Mouse (Mus musculus) ovary, adult 18-20 months (tissue): ENCODE measurements at regions not wholly inside any gene's neighbourhood (a gene's known extent, or its start where the extent isn't known, plus 50 kb on each side); places are given as distances from the start of the nearest gene placed in this dataset.

Source experiments
- DNase-seq: peaks from one replicate; pipeline ENCODE4 v3.0.0; 2022; ENCODE audit warnings: low spot score, mixed read lengths

DNA sequence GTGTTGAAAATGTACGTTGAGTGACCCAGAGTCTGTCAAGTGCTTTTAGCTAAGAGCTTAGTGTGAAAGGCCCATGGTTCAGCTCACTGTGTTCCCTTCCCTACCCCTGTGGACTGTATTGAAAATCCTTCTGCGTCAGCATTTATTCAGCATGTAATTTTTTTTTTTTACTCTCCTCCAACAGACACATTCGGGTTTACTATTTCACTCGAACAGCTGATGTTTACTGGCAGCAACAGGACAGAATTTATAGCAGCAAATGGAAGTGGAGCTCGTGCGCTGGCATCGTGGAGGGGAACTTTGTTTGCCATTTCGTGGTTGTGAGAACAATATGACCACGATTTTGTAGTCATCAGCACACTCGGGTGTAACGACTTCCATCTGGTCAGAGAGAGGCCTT lies 105.0 kb upstream of the Rnaseh2b start:
- no peak for DNase-seq

DNA sequence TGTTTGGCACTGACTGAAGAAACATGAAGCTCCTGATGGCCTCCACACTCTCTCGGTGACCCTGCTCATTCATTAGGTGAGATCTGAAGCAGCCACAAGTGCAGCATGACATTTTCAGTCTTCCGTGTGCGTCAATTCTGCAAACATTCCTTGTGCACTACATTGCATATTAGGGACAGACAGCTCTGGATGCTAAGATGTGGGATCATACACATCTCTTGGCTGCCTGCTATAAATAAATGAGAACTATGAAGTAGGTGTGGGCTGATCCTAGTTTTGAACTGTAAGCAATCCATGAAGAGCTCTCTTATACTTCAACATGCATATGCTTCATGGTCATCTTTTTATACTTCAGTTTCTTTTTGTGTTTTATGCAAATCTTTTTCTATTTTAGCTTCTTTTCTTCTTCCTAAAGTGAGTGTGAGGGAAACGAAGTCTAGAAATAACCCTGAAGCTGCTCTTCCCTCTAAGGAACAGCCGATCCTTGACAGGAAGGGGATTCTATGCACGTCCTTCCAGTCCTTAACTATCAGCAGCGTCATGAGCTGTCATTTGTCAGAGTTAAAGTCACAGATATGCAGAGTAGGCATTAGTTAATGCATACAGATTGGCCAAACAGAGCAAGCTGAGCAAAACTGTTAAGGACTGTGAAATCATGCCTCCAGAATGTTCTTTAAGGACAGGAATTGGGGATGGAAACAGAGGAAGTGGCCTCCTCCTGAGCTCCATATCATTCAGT lies 104.1 kb upstream of the Rnaseh2b start:
- DNase-seq: no peak

DNA sequence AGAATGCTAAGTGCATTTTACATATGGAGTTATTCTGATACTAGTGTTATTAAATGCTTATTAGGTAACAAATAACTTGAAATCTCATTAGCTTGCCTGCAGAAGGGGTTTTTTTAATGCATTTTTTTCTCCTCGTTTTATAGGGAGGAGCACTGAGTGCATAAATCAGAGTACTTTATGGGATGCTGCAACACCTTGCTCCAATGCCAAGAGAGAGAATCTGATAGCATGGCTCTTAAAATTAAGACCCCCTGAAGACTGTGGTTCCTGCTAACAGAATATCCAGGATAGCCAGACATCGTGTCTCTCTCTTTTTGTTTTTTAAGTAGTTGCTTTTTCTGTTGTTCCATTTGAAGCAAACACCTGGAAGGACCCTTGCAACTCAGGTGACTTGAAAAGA lies 100.8 kb upstream of the Rnaseh2b start:
- no peak for DNase-seq

- no peak for DNase-seq
Measured at GRCm38 (mm10) chr14:62192814-62193213, 99.6 kb upstream of the Rnaseh2b start.

DNA sequence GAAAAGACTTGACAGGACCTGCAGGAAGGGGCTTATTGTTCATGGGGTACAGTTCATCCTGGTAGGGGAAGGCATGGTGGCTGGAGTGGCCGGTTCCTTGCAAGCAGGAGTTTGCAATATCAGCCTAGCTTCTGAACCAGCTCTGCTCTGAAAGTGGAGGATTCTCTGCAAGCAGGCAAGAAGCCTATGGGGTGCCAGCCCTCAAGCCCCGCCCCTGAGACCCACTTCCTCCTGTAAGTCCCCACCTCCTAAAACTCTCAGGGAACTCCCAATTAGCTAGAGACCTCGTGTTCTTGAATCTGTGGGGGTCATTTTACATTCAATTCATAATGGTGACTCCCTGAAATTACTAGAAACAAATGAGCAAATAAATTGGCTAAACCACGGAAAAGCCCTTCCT lies 99.0 kb upstream of the Rnaseh2b start:
- no peak for DNase-seq

DNA sequence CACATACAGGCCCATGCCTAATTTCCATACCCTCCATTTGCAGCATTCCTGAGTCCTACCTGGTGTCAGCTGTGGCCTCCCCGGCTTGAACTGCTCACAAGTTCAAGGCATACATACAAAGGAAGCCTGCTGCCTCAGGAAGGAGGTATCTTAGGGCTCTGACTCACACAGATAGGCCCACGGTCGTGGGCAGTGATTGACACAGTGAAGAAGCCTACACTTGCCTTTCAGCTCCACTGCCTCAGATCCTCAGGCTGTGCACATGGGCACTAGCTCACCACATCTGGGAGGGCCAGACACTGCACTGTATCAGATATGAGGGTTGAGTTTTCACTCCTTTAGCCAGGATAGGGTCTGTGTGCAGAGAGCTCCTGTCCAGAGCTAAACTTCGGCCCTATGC lies 95.6 kb upstream of the Rnaseh2b start:
- no peak for DNase-seq

GRCm38 (mm10) chr14:62198476-62199190 lies 93.8 kb upstream of the Rnaseh2b start:
- no peak for DNase-seq

DNA sequence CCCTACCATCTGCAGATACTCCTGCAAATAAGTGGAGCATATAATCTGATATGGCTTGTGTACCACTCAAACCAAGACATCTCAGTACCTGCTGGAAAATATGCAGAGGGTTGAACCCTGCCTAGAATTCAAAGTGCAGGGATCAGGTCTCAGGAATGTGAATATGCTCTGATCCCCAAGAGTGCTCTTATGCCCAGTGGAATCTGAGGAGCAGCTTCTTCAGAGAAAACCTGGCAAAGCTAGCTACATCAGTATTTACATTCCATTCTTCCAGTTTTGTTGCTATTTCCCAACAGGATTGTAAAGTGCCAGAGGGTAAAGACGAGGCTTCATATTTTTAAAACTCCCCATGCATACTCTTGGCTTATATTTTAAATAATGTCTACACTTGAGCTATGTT lies 77.3 kb upstream of the Rnaseh2b start:
- DNase-seq: no peak

DNA sequence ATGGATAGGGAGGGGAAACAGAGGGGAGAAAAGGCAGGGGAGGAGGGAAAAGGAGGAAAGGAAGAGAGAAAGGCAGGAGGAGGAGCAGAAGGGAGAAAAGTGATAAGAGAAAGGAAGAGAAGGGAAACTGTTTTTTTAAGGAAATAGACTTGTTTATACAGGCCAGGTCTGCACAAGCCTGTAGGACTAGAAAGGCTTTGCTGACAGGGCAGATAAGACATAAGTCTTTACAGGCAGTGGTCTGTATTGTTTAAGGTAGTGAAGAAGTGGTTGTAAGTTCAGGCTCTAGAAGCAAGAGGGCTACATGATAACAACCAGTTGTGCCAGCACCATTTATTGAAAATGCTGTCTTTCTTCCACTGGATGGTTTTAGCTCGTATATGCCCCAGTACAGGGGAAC lies 75.4 kb upstream of the Rnaseh2b start:
- DNase-seq: no peak

GRCm38 (mm10) chr14:62217971-62218370 lies 74.4 kb upstream of the Rnaseh2b start:
- no peak for DNase-seq

DNA sequence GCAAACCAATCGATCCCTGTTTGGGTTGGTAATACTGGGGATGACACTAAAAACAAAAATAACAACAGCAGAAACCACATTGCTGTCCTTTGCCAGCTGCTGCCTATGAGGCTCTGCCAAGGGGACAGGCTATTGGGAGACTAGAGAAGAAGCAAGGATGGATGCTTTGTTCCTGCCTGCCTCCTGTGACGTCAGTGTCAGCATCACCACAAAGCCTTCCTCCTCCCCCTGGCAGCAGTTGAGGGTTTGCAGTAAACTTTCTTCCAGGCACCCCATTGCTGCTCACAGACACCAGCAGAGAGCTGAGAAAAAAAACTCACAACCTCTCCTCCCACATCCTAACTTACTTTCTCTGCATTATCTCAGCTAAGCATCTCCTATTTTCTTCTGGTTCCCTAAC lies 73.7 kb upstream of the Rnaseh2b start:
- DNase-seq: no peak

- DNase-seq: no peak
Measured at GRCm38 (mm10) chr14:62220770-62221169, 71.6 kb upstream of the Rnaseh2b start.
